Mouse (Mus musculus): ENCODE results near the gene Brd3os.

The Brd3os gene

GRCm38 (mm10) chr2:27421293-27422068 lies 20.6 kb upstream of the Brd3os start:
- no peak for DNase-seq (ENCODE audit: low read depth)

- DNase-seq (ENCODE audit: low read depth): no peak
Measured at GRCm38 (mm10) chr2:27423596-27423995, 18.5 kb upstream of the Brd3os start.

GRCm38 (mm10) chr2:27425161-27425611 lies 16.9 kb upstream of the Brd3os start:
- DNase-seq (ENCODE audit: low read depth): no peak

- no peak for DNase-seq (ENCODE audit: low read depth)
Measured at GRCm38 (mm10) chr2:27425751-27426405, 16.2 kb upstream of the Brd3os start.

- DNase-seq (ENCODE audit: low read depth): no peak
Measured at GRCm38 (mm10) chr2:27426406-27426854, 15.7 kb upstream of the Brd3os start.

GRCm38 (mm10) chr2:27426855-27427457 lies 15.2 kb upstream of the Brd3os start, which contains the start of gene Vav2:
Vav2 (minus strand) TSS chr2:27427033.
- DNase-seq (ENCODE audit: low read depth): peak; percentile 90

- DNase-seq (ENCODE audit: low read depth): peak; percentile 80
Measured at GRCm38 (mm10) chr2:27428071-27428470, 14.1 kb upstream of the Brd3os start.

GRCm38 (mm10) chr2:27430621-27431020 lies 11.5 kb upstream of the Brd3os start:
- DNase-seq (ENCODE audit: low read depth): no peak

- DNase-seq (ENCODE audit: low read depth): no peak
Measured at GRCm38 (mm10) chr2:27432599-27432998, 9.5 kb upstream of the Brd3os start.

- DNase-seq (ENCODE audit: low read depth): no peak
Measured at GRCm38 (mm10) chr2:27437876-27438275, 4.2 kb upstream of the Brd3os start.

GRCm38 (mm10) chr2:27438281-27438680 lies 3.8 kb upstream of the Brd3os start:
- DNase-seq (ENCODE audit: low read depth): peak; percentile 51

GRCm38 (mm10) chr2:27442708-27443449 lies 755 bp downstream of the Brd3os start:
- no peak for DNase-seq (ENCODE audit: low read depth)

GRCm38 (mm10) chr2:27443450-27443708 lies 1.3 kb downstream of the Brd3os start:
- no peak for DNase-seq (ENCODE audit: low read depth)

- DNase-seq (ENCODE audit: low read depth): no peak
Measured at GRCm38 (mm10) chr2:27445910-27446309, 3.8 kb downstream of the Brd3os start.

GRCm38 (mm10) chr2:27446812-27447211 lies 4.7 kb downstream of the Brd3os start:
- DNase-seq (ENCODE audit: low read depth): no peak

GRCm38 (mm10) chr2:27447782-27448181 lies 5.7 kb downstream of the Brd3os start:
- DNase-seq (ENCODE audit: low read depth): no peak

- no peak for DNase-seq (ENCODE audit: low read depth)
Measured at GRCm38 (mm10) chr2:27450226-27450625, 8.1 kb downstream of the Brd3os start.

GRCm38 (mm10) chr2:27459735-27460134 lies 17.6 kb downstream of the Brd3os start:
- DNase-seq (ENCODE audit: low read depth): no peak

- no peak for DNase-seq (ENCODE audit: low read depth)
Measured at GRCm38 (mm10) chr2:27460163-27460562, 18.0 kb downstream of the Brd3os start.

- DNase-seq (ENCODE audit: low read depth): no peak
Measured at GRCm38 (mm10) chr2:27460651-27461050, 18.5 kb downstream of the Brd3os start.

- no peak for DNase-seq (ENCODE audit: low read depth)
Measured at GRCm38 (mm10) chr2:27461881-27462660, 19.9 kb downstream of the Brd3os start.

- DNase-seq (ENCODE audit: low read depth): no peak
Measured at GRCm38 (mm10) chr2:27462901-27463300, 20.8 kb downstream of the Brd3os start.
